Mouse (Mus musculus): ENCODE measurements around the gene Cplx3. TPM values are rescaled to one million over a fixed set of nuclear protein-coding genes. Genes with fewer than 3 reads are reported as not detected.
A peak's percentile ranks its signal among the peaks of the same experiment; 100 is the strongest.

Gene Cplx3
- polyA plus RNA-seq, 1 experiment from 2014 or later = 0.65 TPM

DNA sequence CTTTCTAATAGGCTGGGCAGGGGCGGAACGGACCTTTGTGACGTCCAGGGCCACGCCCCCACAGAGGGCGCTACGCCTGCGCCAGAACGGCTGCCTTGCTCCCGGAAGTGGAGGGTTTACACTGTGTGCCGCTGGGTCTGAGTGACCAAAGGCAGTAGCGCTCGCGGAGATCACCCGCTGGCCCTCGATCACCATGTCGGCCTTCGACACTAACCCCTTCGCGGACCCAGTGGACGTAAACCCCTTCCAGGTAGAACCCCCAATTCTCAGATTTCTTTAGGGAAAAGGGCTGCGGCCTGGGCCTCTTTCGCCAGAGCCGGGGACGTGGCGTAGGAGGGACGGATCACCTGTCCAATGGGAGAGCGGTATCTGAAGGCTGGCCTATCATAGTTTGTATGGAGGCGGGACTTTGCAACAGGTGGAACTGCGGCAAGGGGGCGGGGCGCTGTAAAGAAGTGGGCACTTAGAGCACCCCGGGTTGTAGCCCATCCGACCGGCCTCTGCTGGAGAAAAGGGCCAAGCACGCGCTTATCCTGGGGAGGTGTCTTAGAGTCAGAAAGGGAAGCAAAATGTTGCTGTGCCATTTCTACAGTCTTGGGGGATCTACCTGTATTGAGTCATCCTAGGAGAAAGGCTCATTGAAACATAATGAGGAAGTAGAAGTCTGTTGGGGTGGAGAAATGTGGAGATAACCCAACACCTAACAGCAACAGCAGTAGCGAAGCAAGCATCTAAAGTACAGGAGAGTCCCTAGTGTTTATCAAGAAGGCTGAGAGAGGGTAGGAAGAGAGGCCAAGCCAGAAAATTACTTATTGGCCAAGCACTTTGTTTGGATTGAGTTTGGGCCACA lies 45.0 kb downstream of the Cplx3 start, which contains the start of gene Scamp2:
Gene Scamp2 (plus strand): TSS at position 83 of the 850 bp plus-strand sequence.
- Histone ChIP-seq H3K9me3 (no peaks in the 10 kb centered on the region), H3K36me3 (replicated peaks) (no peaks in the 10 kb centered on the region), H3K27ac (peak within 1 kb of the TSS; percentile 76), H3K4me2 (peak within 1 kb of the TSS; percentile 81), H3K9ac (peak within 1 kb of the TSS; percentile 62), H3K27me3 (no peaks in the 10 kb centered on the region), H3K4me3 (replicated peaks) (peak within 1 kb of the TSS; percentile 64), H3K4me1 (peaks cover 33% of the 10 kb centered on the region)
- WGBS = under 1% methylated on average over 37 of the region's 37 CpGs
- ATAC-seq (ENCODE audit: low FRiP score) = peak; percentile 100

DNA sequence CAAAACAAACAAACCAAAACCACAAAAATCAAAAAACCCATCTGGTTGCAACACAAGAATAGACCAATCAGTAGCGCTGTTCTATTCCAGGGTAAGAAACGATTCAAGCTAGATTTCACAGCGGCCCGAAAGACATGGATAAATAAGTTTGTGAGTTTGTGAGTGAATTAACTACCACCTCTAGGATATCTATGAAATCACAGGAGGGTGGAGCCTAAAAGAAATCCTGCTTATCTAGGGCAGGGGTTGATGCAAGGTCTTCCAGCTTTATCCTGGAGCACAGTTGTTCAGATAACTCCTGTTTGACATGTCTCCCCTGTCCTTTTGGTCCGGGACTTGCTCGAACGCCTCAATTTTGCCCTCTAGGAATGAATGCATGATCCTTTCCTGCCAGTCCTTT lies 45.8 kb downstream of the Cplx3 start:
- 27% methylated on average over 7 of the region's 7 CpGs for WGBS
- Histone ChIP-seq H3K27ac (peak overlapping the region; percentile 76), H3K4me2 (peak overlapping the region; percentile 81), H3K27me3 (no peaks in the 10 kb centered on the region), H3K4me1 (peaks cover 25% of the 10 kb centered on the region), H3K9ac (peak overlapping the region; percentile 62), H3K36me3 (replicated peaks) (no peaks in the 10 kb centered on the region), H3K4me3 (replicated peaks) (peak overlapping the region; percentile 64), H3K9me3 (no peaks in the 10 kb centered on the region)
- no peak; the same call in 1 of the 2 replicates for ATAC-seq (ENCODE audit: low FRiP score)

DNA sequence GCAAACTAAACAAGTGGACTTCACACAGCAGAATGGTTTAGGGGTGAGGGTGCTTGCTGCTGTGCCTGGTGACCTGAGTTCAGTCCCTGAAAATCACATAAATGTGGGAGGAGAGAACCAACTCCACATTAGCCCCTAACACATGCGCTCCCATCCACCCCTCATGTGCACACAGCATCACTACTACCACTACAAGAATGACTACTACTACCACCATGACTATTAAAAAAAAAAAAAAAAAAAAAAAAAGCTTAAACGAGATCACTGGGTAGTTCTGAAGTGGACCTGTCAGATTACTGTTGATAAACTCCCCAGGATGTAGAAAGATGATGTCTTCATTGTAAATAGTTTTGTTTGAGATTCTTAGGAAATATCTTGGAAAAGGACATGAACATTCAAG lies 46.5 kb downstream of the Cplx3 start:
- WGBS = 81% methylated on average over 2 of the region's 2 CpGs
- Histone ChIP-seq H3K27me3 (no peaks in the 10 kb centered on the region), H3K36me3 (replicated peaks) (no peaks in the 10 kb centered on the region), H3K4me1 (peaks cover 26% of the 10 kb centered on the region), H3K9ac (no peak overlapping the region), H3K27ac (no peak overlapping the region), H3K9me3 (no peaks in the 10 kb centered on the region), H3K4me2 (no peak overlapping the region), H3K4me3 (replicated peaks) (no peak overlapping the region)
- ATAC-seq (ENCODE audit: low FRiP score) = no peak

DNA sequence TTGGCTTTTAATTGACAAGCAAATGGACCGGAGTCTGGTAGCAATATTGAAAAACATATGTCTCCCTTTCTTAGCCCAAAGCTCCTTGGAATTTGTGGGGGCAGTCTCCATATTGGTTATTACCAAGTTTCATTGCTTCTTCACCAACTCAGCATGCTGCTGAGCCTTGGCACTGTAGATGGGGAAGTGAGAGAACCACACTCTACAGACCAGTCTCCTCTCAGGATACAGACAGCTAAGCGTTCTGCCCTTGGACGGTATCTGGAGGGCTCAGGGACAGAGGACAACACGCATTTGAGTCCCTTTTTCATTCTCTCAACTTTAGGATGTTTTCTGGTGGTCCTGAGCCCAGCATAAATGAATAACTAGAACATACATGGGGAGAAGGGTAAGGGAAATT lies 47.5 kb downstream of the Cplx3 start:
- H3K27me3 ChIP-seq = no peaks in the 10 kb centered on the region
- H3K9ac ChIP-seq = no peak overlapping the region
- no peak overlapping the region for H3K27ac ChIP-seq
- no peak for ATAC-seq (ENCODE audit: low FRiP score)
- no peaks in the 10 kb centered on the region for H3K36me3 ChIP-seq (replicated peaks)
- no peak overlapping the region for H3K4me3 ChIP-seq (replicated peaks)
- H3K4me2 ChIP-seq = no peak overlapping the region
- peaks cover 33% of the 10 kb centered on the region for H3K4me1 ChIP-seq
- no peaks in the 10 kb centered on the region for H3K9me3 ChIP-seq
- 88% methylated on average over 4 of the region's 4 CpGs for WGBS

DNA sequence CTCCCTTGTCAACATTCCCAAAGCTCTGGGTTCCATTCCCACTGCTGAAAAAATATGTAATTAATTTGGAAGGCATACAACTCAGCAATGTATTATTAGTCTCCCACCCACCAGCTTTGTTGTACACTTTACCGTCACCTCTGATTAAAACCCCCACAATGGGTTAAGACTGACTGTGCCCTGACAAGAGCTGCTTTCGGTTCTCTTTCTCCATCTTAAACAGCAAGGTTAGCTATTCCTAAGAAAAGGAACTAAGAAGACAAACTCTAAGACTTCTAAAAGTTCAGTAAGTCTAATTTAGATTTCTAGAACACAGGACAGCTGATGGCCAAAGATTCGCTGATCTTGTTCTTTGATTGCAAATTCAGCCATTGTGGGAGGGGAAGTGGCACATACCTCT lies 48.9 kb downstream of the Cplx3 start:
- WGBS = 74% methylated on average over 3 of the region's 3 CpGs
- Histone ChIP-seq H3K4me1 (peaks cover 26% of the 10 kb centered on the region), H3K9me3 (no peaks in the 10 kb centered on the region), H3K27me3 (no peaks in the 10 kb centered on the region), H3K36me3 (replicated peaks) (no peaks in the 10 kb centered on the region), H3K27ac (no peak overlapping the region), H3K4me3 (replicated peaks) (no peak overlapping the region), H3K4me2 (no peak overlapping the region), H3K9ac (no peak overlapping the region)
- ATAC-seq (ENCODE audit: low FRiP score) = no peak

DNA sequence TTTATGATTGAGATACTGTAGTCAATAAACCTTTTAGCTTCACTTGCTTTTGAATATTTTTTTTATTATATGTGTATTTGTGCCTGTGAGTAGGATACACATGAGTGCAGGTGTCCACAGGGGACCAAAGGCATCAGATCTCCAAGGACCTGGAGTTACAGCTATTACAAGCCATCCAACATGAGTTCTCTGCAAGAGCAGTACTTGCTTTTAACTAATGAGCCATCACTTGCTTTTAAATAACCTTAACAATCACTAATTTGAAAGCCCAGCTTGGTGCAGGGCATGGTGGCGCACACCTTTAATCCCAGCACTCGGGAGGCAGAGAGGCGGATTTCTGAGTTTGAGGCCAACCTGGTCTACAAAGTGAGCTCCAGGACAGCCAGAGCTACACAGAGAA lies 51.3 kb downstream of the Cplx3 start:
- no peak overlapping the region for H3K9ac ChIP-seq
- H3K9me3 ChIP-seq = no peaks in the 10 kb centered on the region
- whole genome bisulfite sequencing = 31% methylated on average over 3 of the region's 3 CpGs
- H3K4me3 ChIP-seq (replicated peaks) = no peak overlapping the region
- H3K27me3 ChIP-seq = no peaks in the 10 kb centered on the region
- H3K27ac ChIP-seq = no peak overlapping the region
- H3K4me1 ChIP-seq = peaks cover 18% of the 10 kb centered on the region
- peaks cover 10% of the 10 kb centered on the region for H3K36me3 ChIP-seq (replicated peaks)
- H3K4me2 ChIP-seq = no peak overlapping the region
- ATAC-seq (ENCODE audit: low FRiP score) = no peak

DNA sequence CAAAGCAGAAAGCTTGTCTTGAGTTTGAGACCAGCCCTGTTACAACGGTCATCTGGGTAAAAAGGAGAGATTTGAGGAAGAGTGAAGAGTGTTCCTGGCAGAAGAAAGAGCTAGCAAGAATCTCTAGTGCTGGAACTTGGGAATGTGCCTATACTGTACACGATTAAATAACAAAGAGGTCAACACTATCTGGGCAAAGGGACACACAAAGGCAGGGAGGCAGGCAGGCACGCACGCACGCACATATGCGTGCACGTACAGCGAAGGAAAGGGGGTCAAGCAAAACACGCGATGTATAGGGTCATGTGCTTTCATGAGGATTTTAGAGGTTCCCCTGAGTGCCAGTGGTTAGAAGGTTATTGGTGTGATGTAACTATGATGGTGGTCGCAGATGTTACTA lies 53.0 kb downstream of the Cplx3 start:
- no peak overlapping the region for H3K9ac ChIP-seq
- H3K9me3 ChIP-seq = no peaks in the 10 kb centered on the region
- H3K27ac ChIP-seq = no peak overlapping the region
- H3K27me3 ChIP-seq = no peaks in the 10 kb centered on the region
- no peak for ATAC-seq (ENCODE audit: low FRiP score)
- peaks cover 26% of the 10 kb centered on the region for H3K36me3 ChIP-seq (replicated peaks)
- H3K4me1 ChIP-seq = peaks cover 18% of the 10 kb centered on the region
- 66% methylated on average over 11 of the region's 11 CpGs for WGBS
- H3K4me3 ChIP-seq (replicated peaks) = no peak overlapping the region
- H3K4me2 ChIP-seq = no peak overlapping the region

DNA sequence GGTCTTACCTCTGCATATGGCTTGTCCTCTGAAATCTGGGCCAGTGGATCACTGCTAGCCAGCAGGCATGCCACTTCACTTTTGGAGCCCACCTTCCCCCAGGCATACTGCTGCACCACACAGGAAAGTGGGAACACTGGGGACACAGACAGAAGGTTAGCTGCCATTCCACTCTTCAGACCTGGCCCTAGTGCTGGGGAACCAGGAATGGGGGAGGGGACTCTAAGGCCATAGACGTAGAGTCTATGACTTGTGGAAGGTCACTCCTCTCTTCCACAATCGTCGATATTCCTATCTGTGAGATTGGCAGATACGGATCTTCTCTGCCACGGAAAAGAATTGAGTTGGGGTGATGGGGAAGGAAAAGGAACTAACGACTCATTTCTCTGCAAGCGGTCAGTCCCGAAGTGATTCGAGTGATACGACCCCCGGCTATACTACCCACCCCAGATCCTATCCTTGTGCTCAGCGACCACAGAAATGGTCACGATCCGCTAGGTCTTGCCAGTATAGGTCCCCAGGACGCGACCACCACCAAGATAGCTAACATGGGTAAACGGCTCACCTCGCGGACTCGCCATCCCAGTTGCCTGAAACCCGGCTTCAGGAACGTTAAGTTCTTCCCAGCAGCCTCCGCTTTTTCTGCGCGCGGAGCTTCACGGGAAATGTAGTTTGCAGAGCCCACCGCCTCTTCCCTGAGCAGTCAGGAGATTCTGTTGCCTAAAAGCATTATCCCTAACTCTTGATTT lies 53.8 kb downstream of the Cplx3 start, which contains the start of gene Mpi:
Gene Mpi (minus strand): TSS at position 625 of the 749 bp plus-strand sequence.
- 3% methylated on average over 28 of the region's 28 CpGs for WGBS
- H3K4me1 ChIP-seq = peaks cover 18% of the 10 kb centered on the region
- no peak within 1 kb of the TSS for H3K27ac ChIP-seq
- peaks cover 35% of the 10 kb centered on the region for H3K36me3 ChIP-seq (replicated peaks)
- peak; percentile 72 for ATAC-seq (ENCODE audit: low FRiP score)
- no peaks in the 10 kb centered on the region for H3K9me3 ChIP-seq
- peak within 1 kb of the TSS; percentile 74 for H3K9ac ChIP-seq
- no peaks in the 10 kb centered on the region for H3K27me3 ChIP-seq
- H3K4me3 ChIP-seq (replicated peaks) = peak within 1 kb of the TSS; percentile 72
- peak within 1 kb of the TSS; percentile 85 for H3K4me2 ChIP-seq

DNA sequence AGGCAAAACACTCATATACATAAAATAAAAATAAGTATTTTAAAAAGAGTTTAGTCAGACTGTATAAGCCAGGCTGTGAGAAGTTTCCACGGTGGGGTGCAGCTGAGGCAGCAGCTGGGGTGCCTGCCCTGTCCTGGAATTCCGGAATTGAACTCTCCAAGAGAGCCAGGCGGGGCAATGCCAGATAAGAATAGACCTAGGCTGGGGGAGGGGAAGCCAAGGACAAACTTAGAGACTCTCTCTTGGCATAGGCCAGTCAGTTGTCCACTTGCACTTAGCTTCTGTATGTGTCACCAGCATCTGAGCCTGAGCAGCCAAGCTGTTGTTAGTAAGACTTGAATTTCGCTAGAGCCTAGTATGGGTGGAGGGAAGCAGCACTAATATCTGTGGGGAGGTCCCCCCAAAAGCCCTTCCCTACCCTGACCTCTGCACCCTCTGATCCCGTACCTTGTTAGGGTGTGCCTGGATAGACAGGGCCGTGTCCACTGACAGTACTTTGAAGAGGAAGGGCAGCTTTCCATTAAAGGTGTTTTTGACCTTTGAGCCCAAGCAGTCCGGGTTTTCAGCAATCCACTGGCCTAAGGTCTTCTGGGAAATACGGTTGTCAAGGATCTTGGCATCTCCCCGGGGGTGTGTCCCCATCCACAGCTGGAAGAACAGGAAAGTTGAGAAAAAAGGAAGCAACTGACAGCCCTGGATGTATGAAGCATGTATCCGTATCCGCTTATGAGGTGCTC lies 55.8 kb downstream of the Cplx3 start:
- Histone ChIP-seq H3K27ac (no peak overlapping the region), H3K9me3 (no peaks in the 10 kb centered on the region), H3K4me1 (peaks cover 18% of the 10 kb centered on the region), H3K4me2 (no peak overlapping the region), H3K36me3 (replicated peaks) (peaks cover 53% of the 10 kb centered on the region), H3K4me3 (replicated peaks) (no peak overlapping the region), H3K9ac (no peak overlapping the region), H3K27me3 (no peaks in the 10 kb centered on the region)
- no peak for ATAC-seq (ENCODE audit: low FRiP score)
- 91% methylated on average over 11 of the region's 11 CpGs for WGBS

Other genes starting within 250 kb of the Cplx3 start
- 24.4 and 24.7 TPM in 2 replicates for gene Ppcdc, start 166.2 kb downstream of the Cplx3 start, polyA plus RNA-seq (2016; fragmentation: Nextera tagmentation; extraction: Ambion mirVana)
- gene Scamp5, start 138.2 kb downstream of the Cplx3 start, polyA plus RNA-seq (2016; fragmentation: Nextera tagmentation; extraction: Ambion mirVana) = 41.5 and 41.9 TPM in 2 replicates
- 5.5 and 5.7 TPM in 2 replicates for gene Rpp25, start 102.3 kb downstream of the Cplx3 start, polyA plus RNA-seq (2016; fragmentation: Nextera tagmentation; extraction: Ambion mirVana)
- 694 and 697 TPM in 2 replicates for gene Cox5a, start 85.0 kb downstream of the Cplx3 start, polyA plus RNA-seq (2016; fragmentation: Nextera tagmentation; extraction: Ambion mirVana)
- gene Fam219b, start 68.8 kb downstream of the Cplx3 start, polyA plus RNA-seq (2016; fragmentation: Nextera tagmentation; extraction: Ambion mirVana) = 18.2 and 19.3 TPM in 2 replicates
- 62.3 and 62.5 TPM in 2 replicates for gene Mpi, start 53.5 kb downstream of the Cplx3 start, polyA plus RNA-seq (2016; fragmentation: Nextera tagmentation; extraction: Ambion mirVana)
- gene Scamp2, start 45.3 kb downstream of the Cplx3 start, polyA plus RNA-seq (2016; fragmentation: Nextera tagmentation; extraction: Ambion mirVana) = 57.8 and 60.6 TPM in 2 replicates
- 19.9 and 24.1 TPM in 2 replicates for gene Ulk3, start 16.8 kb downstream of the Cplx3 start, polyA plus RNA-seq (2016; fragmentation: Nextera tagmentation; extraction: Ambion mirVana)
- not detected in 2 replicates for gene Lman1l, start 14.5 kb upstream of the Cplx3 start, polyA plus RNA-seq (2016; fragmentation: Nextera tagmentation; extraction: Ambion mirVana)
- 28.6 and 29.8 TPM in 2 replicates for gene Csk, start 47.4 kb upstream of the Cplx3 start, polyA plus RNA-seq (2016; fragmentation: Nextera tagmentation; extraction: Ambion mirVana)
- not detected in 2 replicates for gene Cyp1a2, start 77.4 kb upstream of the Cplx3 start, polyA plus RNA-seq (2016; fragmentation: Nextera tagmentation; extraction: Ambion mirVana)
- not detected in 2 replicates for gene Cyp1a1, start 81.6 kb upstream of the Cplx3 start, polyA plus RNA-seq (2016; fragmentation: Nextera tagmentation; extraction: Ambion mirVana)
- 39.4 and 40.2 TPM in 2 replicates for gene Edc3, start 102.3 kb upstream of the Cplx3 start, polyA plus RNA-seq (2016; fragmentation: Nextera tagmentation; extraction: Ambion mirVana)
- gene Clk3, start 159.6 kb upstream of the Cplx3 start, polyA plus RNA-seq (2016; fragmentation: Nextera tagmentation; extraction: Ambion mirVana) = 90.2 and 96.7 TPM in 2 replicates
- 20.3 and 20.6 TPM in 2 replicates for gene Arid3b, start 230.5 kb upstream of the Cplx3 start, polyA plus RNA-seq (2016; fragmentation: Nextera tagmentation; extraction: Ambion mirVana)